Mouse (Mus musculus): Measurements from ENCODE around the gene Prdx5.

- TF ChIP-seq POLR2A (IDR thresholded peaks at IDR 0.05; ENCODE audit: control insufficient read depth in 1 of 2, insufficient read depth in 1 of 2, low read depth in 1 of 2, low read length in 2 of 2, poor library complexity in 1 of 2) (no peak), EP300 (IDR thresholded peaks at IDR 0.05; ENCODE audit: low read depth in 1 of 2, low read length in 2 of 2) (no peak), CTCF (IDR thresholded peaks at IDR 0.05 in 2 of 3, conservative IDR thresholded peaks at IDR 0.05 in 1 of 3; ENCODE audit: control insufficient read depth in 1 of 3, insufficient read depth in 1 of 3, low read depth in 2 of 3, low read length in 3 of 3, poor library complexity in 1 of 3, severe bottlenecking in 1 of 3) (no peak), TAL1 (IDR thresholded peaks at IDR 0.05; ENCODE audit: low read length) (no peak)
Measured at GRCm38 (mm10) chr19:6904846-6905245, 5.1 kb downstream of the Prdx5 start.
